Mouse (Mus musculus) MEL-GATA-1-ER (cell line): ENCODE measurements around the gene Dab2.

Experiments used
- DNase-seq: peaks from one replicate; pipeline ENCODE4 v3.0.0-alpha.2; 2012; ENCODE audit warnings: low read depth; ENCODE audit errors: extremely low read depth

Gene Dab2

GRCm38 (mm10) chr15:6390657-6391056 is 91.1 kb downstream of the Dab2 start:
- no peak for DNase-seq

- no peak for DNase-seq
These were observed 92.3 kb downstream of the Dab2 start for GRCm38 (mm10) chr15:6391886-6392285.

- DNase-seq, result no peak
These were observed 94.0 kb downstream of the Dab2 start for GRCm38 (mm10) chr15:6393624-6394023.

GRCm38 (mm10) chr15:6398211-6398610 is 98.6 kb downstream of the Dab2 start:
- DNase-seq, result no peak

GRCm38 (mm10) chr15:6398881-6399280 is 99.3 kb downstream of the Dab2 start:
- no peak for DNase-seq

GRCm38 (mm10) chr15:6400115-6400514 is 100.5 kb downstream of the Dab2 start:
- no peak for DNase-seq

GRCm38 (mm10) chr15:6402433-6402832 is 102.8 kb downstream of the Dab2 start:
- no peak for DNase-seq

- DNase-seq, result no peak
These were observed 104.6 kb downstream of the Dab2 start for GRCm38 (mm10) chr15:6404172-6404571.

GRCm38 (mm10) chr15:6406771-6407170 is 107.2 kb downstream of the Dab2 start:
- no peak for DNase-seq

GRCm38 (mm10) chr15:6409031-6409430 is 109.4 kb downstream of the Dab2 start:
- DNase-seq, result no peak

GRCm38 (mm10) chr15:6410161-6410560 is 110.6 kb downstream of the Dab2 start:
- DNase-seq, result no peak

- DNase-seq, result no peak
These were observed 111.7 kb downstream of the Dab2 start for GRCm38 (mm10) chr15:6411334-6411733.

GRCm38 (mm10) chr15:6415317-6415716 is 115.7 kb downstream of the Dab2 start:
- no peak for DNase-seq

- DNase-seq, result no peak
These were observed 132.2 kb downstream of the Dab2 start for GRCm38 (mm10) chr15:6431777-6432176.

- no peak for DNase-seq
These were observed 132.8 kb downstream of the Dab2 start for GRCm38 (mm10) chr15:6432411-6432810.

- no peak for DNase-seq
These were observed 135.7 kb downstream of the Dab2 start for GRCm38 (mm10) chr15:6435281-6435680.

- DNase-seq, result peak; percentile 6
These were observed 136.2 kb downstream of the Dab2 start for GRCm38 (mm10) chr15:6435773-6436172.

GRCm38 (mm10) chr15:6438685-6439084 is 139.1 kb downstream of the Dab2 start:
- DNase-seq, result no peak

GRCm38 (mm10) chr15:6444452-6444851 is 144.9 kb downstream of the Dab2 start:
- DNase-seq, result no peak

- DNase-seq, result no peak
These were observed 145.5 kb downstream of the Dab2 start, which contains the start of gene C9 for GRCm38 (mm10) chr15:6445135-6445534. TSS of gene C9 (plus strand) at chr15:6445327.

- no peak for DNase-seq
These were observed 146.6 kb downstream of the Dab2 start for GRCm38 (mm10) chr15:6446181-6446580.

GRCm38 (mm10) chr15:6448892-6449291 is 149.3 kb downstream of the Dab2 start:
- no peak for DNase-seq

GRCm38 (mm10) chr15:6454461-6454860 is 154.9 kb downstream of the Dab2 start:
- DNase-seq, result no peak

- no peak for DNase-seq
These were observed 161.8 kb downstream of the Dab2 start for GRCm38 (mm10) chr15:6461381-6461780.
